Mouse (Mus musculus) midbrain, embryonic 16.5 days (tissue): ENCODE measurements around the gene Psmc1. TPM values are rescaled to one million over a fixed set of nuclear protein-coding genes. Genes with fewer than 3 reads are reported as not detected.

ENCODE experiments used
- ATAC-seq: fragments of 200-750 bp; cut with Nextera tagmentation; 2 replicates; pipeline ENCODE4 v1.8.0; 2017; ENCODE audit warnings: moderate TSS enrichment
- H3K27ac ChIP-seq: fragments of 300-500 bp; sonication (generic); 2 replicates; pipeline ENCODE4 v1.5.1; 2014; ENCODE audit warnings: mild to moderate bottlenecking, low read length, mixed read lengths
- H3K27me3 ChIP-seq: fragments of 300-500 bp; sonication (generic); 2 replicates; pipeline ENCODE4 v1.6.1; 2014; ENCODE audit warnings: low read depth, low read length, mixed read lengths; ENCODE audit not compliant: control insufficient read depth, insufficient read depth
- H3K36me3 ChIP-seq: fragments of 300-500 bp; sonication (generic); 2 replicates; pipeline ENCODE4 v1.6.1; 2014; ENCODE audit warnings: mild to moderate bottlenecking, low read length, moderate library complexity, mixed read lengths; ENCODE audit not compliant: control insufficient read depth, insufficient read depth
- H3K4me1 ChIP-seq: fragments of 300-500 bp; sonication (generic); 2 replicates; pipeline ENCODE4 v1.6.1; 2014; ENCODE audit warnings: mild to moderate bottlenecking, low read length, mixed read lengths; ENCODE audit not compliant: control insufficient read depth, insufficient read depth
- H3K4me2 ChIP-seq: fragments of 300-500 bp; sonication (generic); 2 replicates; pipeline ENCODE4 v1.6.1; 2014; ENCODE audit warnings: mild to moderate bottlenecking, low read length, mixed read lengths
- H3K4me3 ChIP-seq: fragments of 300-500 bp; sonication (generic); 2 replicates; pipeline ENCODE4 v1.5.1; 2014; ENCODE audit warnings: low read depth, mild to moderate bottlenecking, low read length, moderate library complexity, mixed read lengths
- H3K9ac ChIP-seq: fragments of 300-500 bp; sonication (generic); 2 replicates; pipeline ENCODE4 v1.6.1; 2014; ENCODE audit warnings: low read depth, low read length, mixed read lengths
- H3K9me3 ChIP-seq: fragments of 300-500 bp; sonication (generic); replicated peaks from 2 replicates; pipeline ENCODE4 v1.6.1; 2014; ENCODE audit warnings: mild to moderate bottlenecking, low read length, mixed read lengths; ENCODE audit not compliant: control insufficient read depth, poor library complexity, severe bottlenecking
- WGBS: fragments of 180-500 bp; shearing (Covaris S2); extraction: QIAGEN DNeasy Blood & Tissue Kit; methylation state at CpG from one replicate; pipeline ENCODE4 v1.1.7; 2014; 5-methylcytosine and 5-hydroxymethylcytosine counted together
- polyA plus RNA-seq: library from polyadenylated mRNA; unstranded; fragments of >200 nt; fragmentation: Nextera tagmentation; extraction: Ambion mirVana; gene quantifications from 2 replicates; pipeline ENCODE4 v1.2.1, GENCODE M21; 2015

The Psmc1 gene
- polyA plus RNA-seq, 1 experiment from 2014 or later = 286 TPM

GRCm38 (mm10) chr12:100128961-100129360, 19.0 kb downstream of the Psmc1 start:
- no peaks in the 10 kb centered on the region for H3K4me1 ChIP-seq
- H3K9me3 ChIP-seq = no peaks in the 10 kb centered on the region
- no peak for ATAC-seq
- H3K27me3 ChIP-seq = no peaks in the 10 kb centered on the region
- no peak overlapping the region for H3K4me2 ChIP-seq
- no peak overlapping the region for H3K4me3 ChIP-seq
- H3K27ac ChIP-seq = no peak overlapping the region
- no peak overlapping the region for H3K9ac ChIP-seq
- H3K36me3 ChIP-seq = peaks cover 17% of the 10 kb centered on the region
- 85% methylated on average over 8 of the region's 8 CpGs for WGBS

GRCm38 (mm10) chr12:100131167-100131566, 21.2 kb downstream of the Psmc1 start:
- 91% methylated on average over 9 of the region's 9 CpGs for WGBS
- Histone ChIP-seq H3K9ac (no peak overlapping the region), H3K4me3 (no peak overlapping the region), H3K27me3 (no peaks in the 10 kb centered on the region), H3K9me3 (no peaks in the 10 kb centered on the region), H3K4me2 (no peak overlapping the region), H3K36me3 (peaks cover 12% of the 10 kb centered on the region), H3K27ac (no peak overlapping the region), H3K4me1 (no peaks in the 10 kb centered on the region)
- ATAC-seq = no peak

GRCm38 (mm10) chr12:100131655-100132054, 21.7 kb downstream of the Psmc1 start:
- no peak overlapping the region for H3K4me3 ChIP-seq
- H3K9ac ChIP-seq = no peak overlapping the region
- ATAC-seq = no peak; the same call in 1 of the 2 replicates
- 35% methylated on average over 8 of the region's 8 CpGs for WGBS
- no peaks in the 10 kb centered on the region for H3K4me1 ChIP-seq
- no peaks in the 10 kb centered on the region for H3K27me3 ChIP-seq
- H3K36me3 ChIP-seq = peaks cover 12% of the 10 kb centered on the region
- no peak overlapping the region for H3K4me2 ChIP-seq
- H3K27ac ChIP-seq = no peak overlapping the region
- H3K9me3 ChIP-seq = no peaks in the 10 kb centered on the region

GRCm38 (mm10) chr12:100134395-100134936, 24.5 kb downstream of the Psmc1 start:
- H3K27ac ChIP-seq = no peak overlapping the region

GRCm38 (mm10) chr12:100135117-100135516, 25.2 kb downstream of the Psmc1 start:
- WGBS = 86% methylated on average over 3 of the region's 3 CpGs

More at GRCm38 (mm10) chr12:100134395-100134936, 24.5 kb downstream of the Psmc1 start:
- Histone ChIP-seq H3K4me1 (no peaks in the 10 kb centered on the region), H3K27me3 (no peaks in the 10 kb centered on the region), H3K4me3 (no peak overlapping the region), H3K9ac (no peak overlapping the region), H3K9me3 (no peaks in the 10 kb centered on the region), H3K4me2 (no peak overlapping the region), H3K36me3 (peaks cover 21% of the 10 kb centered on the region)
- WGBS = 82% methylated on average over 11 of the region's 11 CpGs
- ATAC-seq = no peak

GRCm38 (mm10) chr12:100142848-100143523, 33.0 kb downstream of the Psmc1 start:
- no peaks in the 10 kb centered on the region for H3K9me3 ChIP-seq
- H3K4me1 ChIP-seq = no peaks in the 10 kb centered on the region
- H3K4me3 ChIP-seq = no peak overlapping the region
- WGBS = 93% methylated on average over 11 of the region's 11 CpGs
- no peaks in the 10 kb centered on the region for H3K27me3 ChIP-seq
- H3K36me3 ChIP-seq = peaks cover 41% of the 10 kb centered on the region
- H3K27ac ChIP-seq = no peak overlapping the region
- no peak for ATAC-seq
- H3K9ac ChIP-seq = no peak overlapping the region
- H3K4me2 ChIP-seq = no peak overlapping the region

More at GRCm38 (mm10) chr12:100135117-100135516, 25.2 kb downstream of the Psmc1 start:
- no peak for ATAC-seq
- Histone ChIP-seq H3K36me3 (peaks cover 24% of the 10 kb centered on the region), H3K4me2 (no peak overlapping the region), H3K9ac (no peak overlapping the region), H3K27me3 (no peaks in the 10 kb centered on the region), H3K4me3 (no peak overlapping the region), H3K4me1 (no peaks in the 10 kb centered on the region), H3K27ac (no peak overlapping the region), H3K9me3 (no peaks in the 10 kb centered on the region)

GRCm38 (mm10) chr12:100143737-100144136, 33.8 kb downstream of the Psmc1 start:
- H3K27ac ChIP-seq = no peak overlapping the region
- H3K27me3 ChIP-seq = no peaks in the 10 kb centered on the region
- H3K36me3 ChIP-seq = peaks cover 40% of the 10 kb centered on the region
- H3K9ac ChIP-seq = no peak overlapping the region
- no peak for ATAC-seq
- H3K9me3 ChIP-seq = no peaks in the 10 kb centered on the region
- H3K4me2 ChIP-seq = no peak overlapping the region
- H3K4me3 ChIP-seq = no peak overlapping the region
- H3K4me1 ChIP-seq = no peaks in the 10 kb centered on the region
- WGBS = 96% methylated on average over 9 of the region's 9 CpGs

- Histone ChIP-seq H3K9ac (no peak overlapping the region), H3K36me3 (peaks cover 45% of the 10 kb centered on the region), H3K4me2 (no peak overlapping the region), H3K4me3 (no peak overlapping the region), H3K27me3 (no peaks in the 10 kb centered on the region), H3K27ac (no peak overlapping the region), H3K4me1 (no peaks in the 10 kb centered on the region), H3K9me3 (no peaks in the 10 kb centered on the region)
- WGBS = 93% methylated on average over 5 of the region's 5 CpGs
- ATAC-seq = no peak
These were observed 34.3 kb downstream of the Psmc1 start for GRCm38 (mm10) chr12:100144269-100144668.

- H3K9me3 ChIP-seq = no peaks in the 10 kb centered on the region
- H3K4me2 ChIP-seq = no peak overlapping the region
- no peak overlapping the region for H3K9ac ChIP-seq
- no peaks in the 10 kb centered on the region for H3K27me3 ChIP-seq
- 91% methylated on average over 7 of the region's 7 CpGs for WGBS
- H3K27ac ChIP-seq = no peak overlapping the region
- H3K4me1 ChIP-seq = no peaks in the 10 kb centered on the region
- peaks cover 28% of the 10 kb centered on the region for H3K36me3 ChIP-seq
- no peak for ATAC-seq
- no peak overlapping the region for H3K4me3 ChIP-seq
These were observed 42.5 kb downstream of the Psmc1 start for GRCm38 (mm10) chr12:100152466-100152865.
